Mouse (Mus musculus) midbrain, embryonic 13.5 days (tissue): ENCODE measurements around the gene Lrrn2. TPM values are rescaled to one million over a fixed set of nuclear protein-coding genes. Genes with fewer than 3 reads are reported as not detected.
A peak's percentile ranks its signal among the peaks of the same experiment; 100 is the strongest.
"Not testable (repeated sequence)": the region's sequence is repeated elsewhere in the genome, so short reads cannot be mapped to it uniquely, and the experiment has no call there.

Experiments used
- ATAC-seq: fragments of 200-750 bp; cut with Nextera tagmentation; 2 replicates; pipeline ENCODE4 v1.8.0; 2017; ENCODE audit warnings: mild to moderate bottlenecking, moderate TSS enrichment, moderate library complexity
- H3K27ac ChIP-seq: fragments of 300-500 bp; sonication (generic); 2 replicates; pipeline ENCODE4 v1.5.1; 2015; ENCODE audit warnings: inconsistent platforms, mild to moderate bottlenecking, moderate library complexity
- H3K27me3 ChIP-seq: fragments of 300-500 bp; sonication (generic); 2 replicates; pipeline ENCODE4 v1.6.1; 2015; ENCODE audit warnings: mild to moderate bottlenecking, inconsistent platforms
- H3K36me3 ChIP-seq: fragments of 300-500 bp; sonication (generic); 2 replicates; pipeline ENCODE4 v1.6.1; 2015; ENCODE audit warnings: mild to moderate bottlenecking, inconsistent platforms
- H3K4me1 ChIP-seq: fragments of 300-500 bp; sonication (generic); replicated peaks from 2 replicates; pipeline ENCODE4 v1.6.1; 2015; ENCODE audit warnings: inconsistent platforms
- H3K4me2 ChIP-seq: fragments of 300-500 bp; sonication (generic); replicated peaks from 2 replicates; pipeline ENCODE4 v1.6.1; 2015; ENCODE audit warnings: moderate library complexity, mild to moderate bottlenecking, inconsistent platforms
- H3K4me3 ChIP-seq: fragments of 300-500 bp; sonication (generic); replicated peaks from 2 replicates; pipeline ENCODE4 v1.5.1; 2015; ENCODE audit warnings: mild to moderate bottlenecking, inconsistent platforms
- H3K9ac ChIP-seq: fragments of 300-500 bp; sonication (generic); replicated peaks from 2 replicates; pipeline ENCODE4 v1.6.1; 2015; ENCODE audit warnings: mild to moderate bottlenecking, inconsistent platforms
- H3K9me3 ChIP-seq: fragments of 300-500 bp; sonication (generic); 2 replicates; pipeline ENCODE4 v1.6.1; 2016; ENCODE audit warnings: mild to moderate bottlenecking, inconsistent platforms
- WGBS: fragments of 180-500 bp; shearing (Covaris S2); methylation state at CpG from one replicate; pipeline ENCODE4 v1.1.7; 2015; 5-methylcytosine and 5-hydroxymethylcytosine counted together
- microRNA-seq: library from miRNA; unstranded; fragments of <30 nt; microRNA quantifications from one replicate; pipeline ENCODE4, GENCODE M21; 2016
- polyA plus RNA-seq: library from polyadenylated mRNA; unstranded; fragments of >200 nt; fragmentation: Nextera tagmentation; extraction: Ambion mirVana; gene quantifications from 2 replicates; pipeline ENCODE4 v1.2.1, GENCODE M21; 2015

The Lrrn2 gene
- polyA plus RNA-seq, 1 experiment from 2014 or later: 30.3 TPM

- Histone ChIP-seq H3K4me3 (no peak overlapping the region), H3K27me3 (no peaks in the 10 kb centered on the region), H3K4me1 (no peaks in the 10 kb centered on the region), H3K36me3 (peaks cover 43% of the 10 kb centered on the region), H3K27ac (no peak overlapping the region), H3K9me3 (no peaks in the 10 kb centered on the region), H3K9ac (no peak overlapping the region), H3K4me2 (no peak overlapping the region)
- WGBS: 66% methylated on average over 7 of the region's 7 CpGs
- ATAC-seq: peak; percentile 85
These were observed 102.7 kb downstream of the Lrrn2 start for GRCm38 (mm10) chr1:132982728-132983127.

GRCm38 (mm10) chr1:132988556-132989459 lies 108.7 kb downstream of the Lrrn2 start:
- peaks cover 75% of the 10 kb centered on the region for H3K36me3 ChIP-seq

More at GRCm38 (mm10) chr1:132988556-132989459, 108.7 kb downstream of the Lrrn2 start:
- not testable (repeated sequence) for H3K4me2 ChIP-seq, H3K9me3 ChIP-seq, H3K27ac ChIP-seq, ATAC-seq, H3K4me1 ChIP-seq, H3K27me3 ChIP-seq, H3K4me3 ChIP-seq, H3K9ac ChIP-seq
- WGBS: 91% methylated on average over 12 of the region's 12 CpGs

Small RNA genes lying within 50 kb of the gene (microRNA-seq; reads per million reads assigned to microRNA genes)
- gene Gm44300: not detected

Other genes starting within 250 kb of the Lrrn2 start
- gene Nfasc, start 138.5 kb upstream of the Lrrn2 start, polyA plus RNA-seq: 39.2 and 50.3 TPM in 2 replicates
- 42.3 and 46.1 TPM in 2 replicates for gene Mdm4, start 150.3 kb downstream of the Lrrn2 start, polyA plus RNA-seq
- 14.6 and 17.0 TPM in 2 replicates for gene Pik3c2b, start 165.4 kb downstream of the Lrrn2 start, polyA plus RNA-seq